Comparison of ENCODE assay signal across 25 mouse cellular contexts in genomic region chr6:40032901-40033300, GRCm38 (mm10).
DNase-seq lines count a peak whose midpoint lies in the region; ATAC-seq and TF ChIP-seq lines count a peak whose summit lies in the region.
"Had no signal": no experiment of that assay in that cellular context is flagged by ENCODE, and none has a peak within 500 bp of the region (broad histone marks: within the 10 kb centered on the region; RNA-seq: fewer than 3 reads in every experiment).

No protein-coding gene starts in this region.

- H3K9me3 ChIP-seq in midbrain, embryonic 11.5 days (ENCODE audit: control insufficient read depth, low read length), result no peaks in the 10 kb centered on the region
- no peaks in the 10 kb centered on the region for H3K9me3 ChIP-seq in midbrain, postnatal 0 days (ENCODE audit: low read length)
- H3K9me3 ChIP-seq: G1E had no signal

- no peak overlapping the region for H3K9ac ChIP-seq in midbrain, embryonic 11.5 days (ENCODE audit: low read length)
- no peak overlapping the region for H3K9ac ChIP-seq in midbrain, postnatal 0 days (replicated peaks; ENCODE audit: low read length, poor library complexity, severe bottlenecking)

- no peak for ATAC-seq in midbrain, embryonic 11.5 days (ENCODE audit: low FRiP score)
- no peak for ATAC-seq in midbrain, postnatal 0 days (ENCODE audit: low FRiP score)
- no peak for ATAC-seq in megakaryocyte-erythroid progenitor cell, adult 5-6 weeks (replicated peaks; ENCODE audit: low FRiP score, low TSS enrichment, poor library complexity, severe bottlenecking)
- ATAC-seq: activated CD4-positive, CD25-positive, alpha-beta regulatory T cell, adult 4 months; CD4-positive, CD25-positive, alpha-beta regulatory T cell, adult 4 months; Patski had no signal

- DNase-seq in midbrain, embryonic 11.5 days (ENCODE audit: low spot score, missing footprints), result peak; percentile 66
- no peak for DNase-seq in midbrain, postnatal 0 days (ENCODE audit: low spot score)
- peak; percentile 17 for DNase-seq in ES-CJ7 (ENCODE audit: low read depth, low spot score)
- DNase-seq in R1 (ENCODE audit: low read depth, low spot score), result peak; percentile 16
- peak; percentile 19 for DNase-seq in ZHBTc4 (ENCODE audit: low read depth, low spot score)
- no peak for DNase-seq in urinary bladder, adult 2 months (ENCODE audit: low spot score)
- DNase-seq in adipocyte (ENCODE audit: low spot score), result no peak
- DNase-seq: adrenal gland, adult 2 months; adrenal gland, adult 8-10 months; adrenal gland, postnatal 10 days; adrenal gland, postnatal 14 days; adrenal gland, postnatal 25 days; adrenal gland, postnatal 36 days; B cell, adult 2 months; cerebellum, adult 11 months; cerebellum, adult 11-12 months; cerebellum, adult 18-20 months; cerebellum, adult 2 months; cerebellum, adult 8-10 months; cerebellum, adult 9-10 months had no signal

- no peaks in the 10 kb centered on the region for H3K36me3 ChIP-seq in midbrain, embryonic 11.5 days (ENCODE audit: control insufficient read depth, insufficient read depth, low read length)
- no peaks in the 10 kb centered on the region for H3K36me3 ChIP-seq in midbrain, postnatal 0 days (ENCODE audit: insufficient read depth, low read length)
- H3K36me3 ChIP-seq: G1E had no signal

- TF ChIP-seq CTCF in midbrain, postnatal 0 days (IDR thresholded peaks at IDR 0.05), result no peak

- no peak overlapping the region for H3K27ac ChIP-seq in midbrain, embryonic 11.5 days (ENCODE audit: low read depth, low read length)
- H3K27ac ChIP-seq in midbrain, postnatal 0 days (ENCODE audit: low read depth, low read length), result no peak overlapping the region

- H3K27me3 ChIP-seq in midbrain, embryonic 11.5 days (ENCODE audit: control insufficient read depth, insufficient read depth, low read length), result no peaks in the 10 kb centered on the region
- H3K27me3 ChIP-seq in midbrain, postnatal 0 days (ENCODE audit: insufficient read depth, low read length), result no peaks in the 10 kb centered on the region

- H3K4me1 ChIP-seq in midbrain, embryonic 11.5 days (ENCODE audit: control insufficient read depth, insufficient read depth, low read length), result peaks cover 3% of the 10 kb centered on the region; the same call in 1 of the 2 replicates
- H3K4me1 ChIP-seq in midbrain, postnatal 0 days (ENCODE audit: insufficient read depth, low read length), result no peaks in the 10 kb centered on the region; the same call in 1 of the 2 replicates

- H3K4me3 ChIP-seq in midbrain, embryonic 11.5 days (ENCODE audit: low read depth, low read length), result no peak overlapping the region
- H3K4me3 ChIP-seq in midbrain, postnatal 0 days (ENCODE audit: low read depth, low read length), result no peak overlapping the region

- H3K4me2 ChIP-seq in midbrain, embryonic 11.5 days, result no peak overlapping the region
- H3K4me2 ChIP-seq in midbrain, postnatal 0 days (ENCODE audit: low read depth, low read length, poor library complexity, severe bottlenecking), result no peak overlapping the region

Comparison
In these comparisons a context has a peak if more than half of its experiments do, and no peak if none do; other contexts are left out.
1. DNase-seq: peak in midbrain, embryonic 11.5 days (single experiment), ES-CJ7 (single experiment), R1 (single experiment) and ZHBTc4 (single experiment); none in midbrain, postnatal 0 days (single experiment), urinary bladder, adult 2 months (single experiment) and adipocyte (single experiment).